Mouse (Mus musculus) skeletal muscle tissue, postnatal 0 days (tissue): ENCODE results near the gene Zscan5b. TPM values are rescaled to one million over a fixed set of nuclear protein-coding genes. Genes with fewer than 3 reads are reported as not detected.

Experiments
- polyA plus RNA-seq: library from polyadenylated mRNA; unstranded; fragments of >200 nt; fragmentation: Nextera tagmentation; extraction: Ambion mirVana; gene quantifications from 2 replicates; pipeline ENCODE4 v1.2.1, GENCODE M21; 2015

Zscan5b gene
- not detected in 2 replicates for polyA plus RNA-seq

GRCm38 (mm10) chr7:6221978-6222377, at the start of gene Zscan5b:
Zscan5b (plus strand) TSS chr7:6222278.

GRCm38 (mm10) chr7:6196790-6197189, 25.3 kb upstream of the Zscan5b start, which contains the start of gene Galp:
Galp (plus strand) TSS chr7:6197090.

DNA sequence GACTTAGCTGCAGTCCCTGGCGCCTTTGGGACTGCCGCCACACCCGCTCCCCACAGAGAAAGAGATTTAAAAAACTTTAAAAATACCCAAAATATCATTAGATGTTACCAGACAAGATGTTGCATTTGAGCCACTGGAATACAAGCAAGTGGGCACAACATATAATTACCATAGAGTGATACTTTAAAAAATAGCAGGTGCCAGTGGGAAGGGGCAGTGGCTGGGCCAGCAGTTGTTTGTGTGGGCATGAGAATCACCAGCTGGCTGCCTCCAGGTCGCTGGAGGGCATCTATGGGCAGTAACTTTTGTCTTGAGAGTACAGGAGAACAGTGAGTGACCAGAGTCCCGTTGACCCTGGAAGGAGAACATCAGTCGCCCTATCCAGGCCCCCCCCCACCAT, 30.3 kb downstream of the Zscan5b start, which contains the start of gene Epp13:
Gene Epp13, plus strand, starts transcription at position 301 of the 400 bp plus-strand sequence.

GRCm38 (mm10) chr7:6285842-6286705, 64.0 kb downstream of the Zscan5b start, which contains the start of gene Zfp667:
Zfp667 (plus strand) TSS chr7:6286579.

Other genes starting within 250 kb of the Zscan5b start
- not detected in 2 replicates for gene Vmn1r65, start 211.3 kb upstream of the Zscan5b start, polyA plus RNA-seq
- gene Nlrp4c, start 177.1 kb upstream of the Zscan5b start, polyA plus RNA-seq, result not detected in 2 replicates
- 43.3 and 47.8 TPM in 2 replicates for gene Zfp787, start 66.3 kb upstream of the Zscan5b start, polyA plus RNA-seq
- gene Zfp444, start 50.1 kb upstream of the Zscan5b start, polyA plus RNA-seq, result 19.3 and 22.9 TPM in 2 replicates
- gene Galp, start 25.2 kb upstream of the Zscan5b start, polyA plus RNA-seq, result not detected in 2 replicates
- not detected in 2 replicates for gene Epp13, start 30.4 kb downstream of the Zscan5b start, polyA plus RNA-seq
- gene Zfp667, start 64.3 kb downstream of the Zscan5b start, polyA plus RNA-seq, result 7.5 and 11.8 TPM in 2 replicates
- 1.4 and 2.3 TPM in 2 replicates for gene Zfp583, start 109.0 kb downstream of the Zscan5b start, polyA plus RNA-seq
- gene Gm3854, start 121.5 kb downstream of the Zscan5b start, polyA plus RNA-seq, result 0.18 and 0.34 TPM in 2 replicates
- 0.63 and 1.4 TPM in 2 replicates for gene Zfp78, start 141.0 kb downstream of the Zscan5b start, polyA plus RNA-seq
- gene Zfp28, start 161.0 kb downstream of the Zscan5b start, polyA plus RNA-seq, result 6.1 and 6.8 TPM in 2 replicates
- gene Smim17, start 176.4 kb downstream of the Zscan5b start, polyA plus RNA-seq, result not detected in 2 replicates
- gene Gm20715, start 188.0 kb downstream of the Zscan5b start, polyA plus RNA-seq, result not detected in 2 replicates
- gene Olfr1344, start 216.4 kb downstream of the Zscan5b start, polyA plus RNA-seq, result not detected in 2 replicates
- not detected in 2 replicates for gene Olfr1336, start 233.9 kb downstream of the Zscan5b start, polyA plus RNA-seq
- not detected in 2 replicates for gene Olfr1346, start 244.8 kb downstream of the Zscan5b start, polyA plus RNA-seq